Mouse (Mus musculus) frontal cortex, postnatal 36 days (tissue): ENCODE results near the gene Eif1.
"Not testable (repeated sequence)": the region's sequence is repeated elsewhere in the genome, so short reads cannot be mapped to it uniquely, and the experiment has no call there.

Experiments used
- DNase-seq, 2 experiments: peaks; one replicate each; pipeline ENCODE4 v3.0.0; 2022; ENCODE audit warnings: low spot score in 2 of 2

The Eif1 gene

DNA sequence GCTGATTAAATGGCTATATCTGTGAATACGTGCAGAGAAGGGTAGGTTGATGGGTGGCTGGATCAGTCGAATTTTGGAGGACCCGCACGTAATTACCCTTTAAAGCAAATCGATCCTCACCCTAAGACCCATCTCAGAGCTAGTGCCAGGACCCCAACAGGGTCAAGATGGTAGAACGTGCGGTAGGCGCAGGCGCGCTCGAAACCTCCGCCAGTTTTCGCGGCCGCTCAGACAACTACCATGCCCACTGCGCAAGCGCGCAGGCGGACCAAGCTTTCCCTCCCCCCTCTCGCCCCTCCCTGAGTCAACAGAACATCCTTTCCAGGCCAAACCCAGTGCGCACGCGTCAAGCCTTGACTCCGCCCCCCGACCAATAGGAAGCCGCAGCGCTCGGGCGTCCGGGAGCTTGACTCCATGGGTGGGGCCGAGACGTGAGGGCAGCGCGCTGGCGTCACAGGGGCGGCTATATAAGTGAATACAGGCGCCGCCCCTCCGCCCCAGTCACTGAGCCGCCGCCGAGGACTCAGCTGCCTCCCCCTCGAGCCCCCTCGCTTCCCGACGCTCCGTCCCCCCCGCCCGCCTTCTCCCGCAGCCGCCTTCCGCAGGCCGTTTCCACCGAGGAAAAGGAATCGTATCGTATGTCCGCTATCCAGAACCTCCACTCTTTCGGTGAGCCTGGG lies at the start of gene Eif1:
Gene Eif1 (plus strand): TSS at position 394 of the 680 bp plus-strand sequence.
- DNase-seq = peak; percentile 99 to 100

DNA sequence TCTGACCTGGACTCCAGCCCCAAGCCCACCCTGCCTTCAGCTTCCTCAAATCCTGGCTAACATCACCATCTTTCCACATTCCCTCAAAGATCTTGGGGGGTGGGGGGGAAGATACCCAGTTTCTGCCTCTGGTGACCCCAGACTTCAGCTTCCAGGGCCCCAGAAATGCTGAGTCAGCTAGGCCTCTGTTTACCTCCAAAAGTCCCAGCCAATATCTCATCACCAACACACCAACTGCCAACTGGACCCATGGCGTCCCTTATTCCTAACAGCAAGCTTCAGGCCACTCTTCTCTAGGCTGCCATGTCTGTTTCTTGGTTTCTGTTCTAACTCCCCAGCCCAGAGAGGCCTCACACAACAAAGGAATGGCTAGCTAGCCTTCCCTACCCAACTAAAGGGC lies 47.8 kb upstream of the Eif1 start:
- DNase-seq = no peak

DNA sequence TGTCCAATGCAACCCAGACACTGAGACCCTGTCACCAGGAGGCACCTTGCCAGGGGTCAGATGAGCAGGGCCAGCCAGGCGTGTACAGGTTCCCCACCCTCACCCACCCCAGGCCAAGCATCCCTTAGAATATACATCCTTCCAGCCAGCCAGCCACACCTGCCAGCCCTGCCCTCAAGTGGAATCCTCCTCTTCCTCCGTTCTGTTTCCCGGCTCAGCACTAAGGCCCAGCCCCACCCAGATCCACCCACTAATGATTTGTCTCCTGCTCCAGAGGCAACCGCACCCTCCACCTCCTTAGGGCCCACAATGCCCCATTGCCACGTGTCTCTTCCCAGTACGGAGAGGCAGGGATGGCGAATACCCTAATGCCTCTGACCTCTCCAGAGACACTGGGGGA lies 45.0 kb upstream of the Eif1 start:
- no peak for DNase-seq

DNA sequence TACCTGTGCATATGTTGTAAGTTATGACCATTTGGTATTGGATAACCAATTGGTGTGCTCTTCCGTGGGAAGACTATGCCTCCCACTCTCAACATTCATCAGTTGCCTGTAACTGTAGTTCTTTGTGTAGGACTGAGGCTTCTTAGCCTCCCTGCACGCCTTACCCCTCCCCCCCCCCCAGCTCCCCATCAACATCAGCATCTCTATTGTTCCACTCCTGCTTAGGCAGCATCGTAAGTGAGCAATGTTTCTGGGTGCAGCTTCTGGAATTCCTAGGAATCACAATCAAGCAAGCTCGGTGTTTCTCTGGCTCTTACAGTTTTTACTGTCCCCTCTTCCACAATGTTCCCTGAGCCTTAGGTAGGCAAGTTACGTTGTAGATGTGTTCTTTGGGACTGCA lies 44.2 kb upstream of the Eif1 start:
- no peak for DNase-seq

DNA sequence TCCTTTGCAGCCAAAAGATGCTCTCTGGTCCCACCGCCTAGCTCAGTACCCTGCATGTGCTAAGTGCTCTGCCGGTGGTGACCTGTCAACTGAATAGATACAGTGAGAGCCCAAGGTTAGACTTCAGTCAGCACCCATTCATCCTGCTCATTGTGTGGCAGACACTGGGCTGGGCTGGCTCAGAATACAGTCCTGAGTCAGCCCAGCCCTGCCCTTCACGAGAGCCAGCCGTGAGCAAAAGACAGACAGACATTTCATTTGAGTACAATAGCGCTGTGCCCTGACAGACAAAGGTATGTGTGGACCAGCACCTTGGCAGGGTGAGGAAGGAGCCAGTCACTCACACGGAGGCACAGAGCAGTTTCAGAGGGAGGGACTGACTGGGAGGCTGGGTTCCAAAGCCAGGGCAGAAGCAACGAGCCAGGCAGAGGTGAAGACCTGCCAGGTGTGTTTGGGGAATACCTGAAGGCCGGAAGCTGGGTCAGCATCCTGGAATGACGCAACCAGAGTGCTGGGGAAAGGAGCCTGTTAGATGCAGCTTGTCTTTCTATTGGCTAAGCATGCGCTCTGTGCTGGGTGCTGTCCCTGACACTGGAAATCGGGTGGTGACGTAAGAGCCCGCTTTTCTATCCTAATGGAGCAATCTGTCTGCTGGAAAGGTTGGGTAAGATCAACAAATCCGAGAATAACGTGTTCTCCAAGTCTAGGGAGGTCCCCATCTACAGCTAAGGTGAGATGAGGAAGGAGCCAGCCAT lies 41.8 kb upstream of the Eif1 start:
- no peak for DNase-seq

DNA sequence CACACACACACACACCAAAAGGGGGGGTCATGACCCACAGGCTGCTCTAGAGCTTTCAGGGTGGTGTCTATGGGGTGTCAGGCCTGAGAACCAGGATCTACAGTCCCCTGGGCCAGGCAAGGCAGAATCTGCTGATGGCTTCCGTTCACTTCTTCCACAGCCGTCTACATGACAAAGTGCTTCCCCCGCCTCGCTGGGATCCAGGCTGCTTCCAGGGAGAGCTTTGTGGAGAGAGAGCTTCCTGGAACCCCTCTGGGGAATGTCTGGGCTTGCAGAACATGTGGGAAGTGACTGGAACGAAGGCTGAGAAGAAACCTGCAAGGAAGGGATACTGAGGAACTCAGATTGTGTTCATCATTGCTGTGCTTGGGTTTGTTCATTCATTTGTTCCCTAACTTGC lies 40.9 kb upstream of the Eif1 start:
- no peak for DNase-seq

DNA sequence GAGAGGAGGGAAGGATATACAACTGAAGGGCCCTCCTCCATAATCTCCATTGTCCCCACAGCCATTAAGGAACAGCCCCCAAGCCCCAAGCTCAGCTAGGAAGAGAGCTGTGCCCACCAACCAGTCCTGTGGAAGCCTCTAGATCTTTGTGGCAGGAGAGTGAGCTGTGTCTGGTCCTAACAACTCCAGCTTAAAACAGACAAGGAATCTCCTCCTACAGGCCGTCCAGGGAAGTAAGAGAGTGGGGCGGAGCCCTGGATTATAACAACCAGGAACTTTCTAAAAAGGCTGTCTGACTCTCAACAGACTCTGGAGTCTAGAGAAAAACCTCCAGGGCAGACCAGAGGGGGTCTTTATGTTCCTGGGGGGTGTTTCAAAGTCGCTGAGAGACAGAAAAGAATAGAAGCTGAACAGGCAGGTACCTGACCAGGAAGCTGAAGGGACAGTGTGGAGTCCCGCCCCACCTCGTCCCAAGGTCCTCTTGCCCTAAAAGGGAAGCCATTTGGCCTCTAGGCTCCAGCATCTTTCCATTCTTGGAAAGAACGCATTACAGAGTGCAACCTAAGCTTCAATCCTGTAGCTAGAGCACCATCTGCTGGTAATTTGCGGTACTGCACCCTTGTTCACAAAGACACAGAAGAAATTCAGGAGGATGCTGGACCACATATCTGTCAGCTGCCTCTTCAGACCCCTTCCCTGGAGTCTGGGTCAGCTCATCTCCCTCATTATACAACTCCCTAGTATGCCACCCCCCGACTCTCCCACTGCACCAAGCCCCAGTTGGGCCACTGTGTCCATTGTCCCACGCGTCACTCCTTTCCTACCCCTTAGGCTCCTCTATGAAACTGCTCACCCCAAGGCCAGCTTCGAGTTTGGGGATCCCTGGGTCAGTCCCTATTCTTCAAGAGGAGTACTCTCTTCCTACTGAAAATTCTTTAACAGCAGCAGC lies 37.8 kb upstream of the Eif1 start:
- peak; percentile 85 to 94 for DNase-seq

DNA sequence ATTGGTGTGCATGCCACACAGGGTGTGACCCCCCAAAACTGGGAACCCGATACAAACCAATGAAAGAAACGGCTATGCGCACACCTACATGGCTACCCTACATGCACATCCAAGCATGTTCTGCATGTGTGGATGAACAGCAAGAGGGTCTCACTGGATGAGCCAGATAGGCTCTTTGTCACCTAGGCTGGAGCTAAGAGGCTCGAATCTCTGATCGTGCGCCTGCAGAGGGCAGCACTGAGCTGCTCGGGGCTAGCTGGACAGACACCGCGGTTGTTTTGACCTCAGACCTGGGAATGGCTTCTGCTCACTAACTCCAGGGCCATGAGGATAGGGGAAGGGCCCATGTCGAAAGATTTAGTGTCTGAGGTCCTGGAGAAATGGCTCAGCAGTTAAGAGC lies 37.1 kb upstream of the Eif1 start:
- peak; percentile 54 to 64 for DNase-seq

DNA sequence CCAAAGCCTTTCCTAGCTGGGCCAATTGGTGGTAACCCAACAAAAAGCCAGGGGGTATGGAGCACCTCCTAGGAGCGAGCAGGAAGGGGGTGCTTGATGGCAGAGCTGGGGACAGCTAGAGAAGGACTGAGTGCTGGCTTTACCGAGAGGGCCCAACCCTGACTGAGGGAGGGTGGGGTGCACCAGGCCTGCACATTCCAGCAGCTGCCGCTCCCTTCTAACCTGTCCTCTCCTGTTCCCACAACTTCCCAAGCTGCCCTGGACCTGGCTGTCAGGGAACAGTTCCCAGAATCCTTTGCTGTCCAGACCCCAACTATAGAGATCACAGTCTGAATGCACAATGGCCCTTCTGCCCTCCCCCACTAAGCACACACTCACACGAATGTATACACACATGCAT lies 34.7 kb upstream of the Eif1 start:
- DNase-seq = no peak

DNA sequence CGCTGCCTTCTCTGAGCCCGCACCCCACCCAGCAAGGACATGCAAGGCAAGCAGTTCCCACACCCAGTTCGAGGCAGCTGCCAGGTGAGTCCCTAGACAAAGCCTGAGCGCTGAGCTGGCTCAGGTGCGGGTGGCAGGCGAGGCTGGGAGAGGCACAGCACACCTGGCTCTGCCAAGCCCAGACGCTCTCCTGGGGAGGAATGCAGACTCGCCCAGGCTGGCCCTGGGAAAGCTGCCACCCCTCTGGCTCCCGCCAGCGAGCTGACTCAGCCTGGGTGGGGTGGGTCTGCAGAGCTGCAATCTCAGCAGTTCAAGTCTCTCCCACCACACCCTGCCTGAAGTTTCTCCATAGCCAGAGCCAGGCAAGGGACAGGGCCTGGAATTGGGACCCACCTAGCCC lies 32.7 kb upstream of the Eif1 start:
- DNase-seq = no peak

DNA sequence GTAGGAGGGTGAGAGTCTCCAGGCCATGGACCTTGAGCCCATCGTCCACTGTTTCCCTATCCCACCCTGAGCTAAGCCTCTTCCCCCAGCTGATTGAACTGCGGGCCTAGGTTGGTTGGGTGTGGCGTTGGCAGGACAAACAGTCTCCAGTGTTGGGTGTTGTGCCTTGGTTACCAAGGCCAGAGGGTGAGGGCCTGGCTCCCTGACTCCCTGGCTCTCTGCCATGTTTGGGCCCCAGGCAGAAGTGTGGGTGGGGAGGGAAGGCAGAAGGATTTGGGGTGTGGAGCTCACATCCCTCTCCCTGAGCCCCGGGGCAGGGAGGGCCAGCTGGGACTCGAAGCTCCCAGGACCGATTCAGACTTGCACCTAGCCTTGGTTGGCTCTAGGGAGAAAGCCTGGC lies 30.7 kb upstream of the Eif1 start:
- DNase-seq = no peak

DNA sequence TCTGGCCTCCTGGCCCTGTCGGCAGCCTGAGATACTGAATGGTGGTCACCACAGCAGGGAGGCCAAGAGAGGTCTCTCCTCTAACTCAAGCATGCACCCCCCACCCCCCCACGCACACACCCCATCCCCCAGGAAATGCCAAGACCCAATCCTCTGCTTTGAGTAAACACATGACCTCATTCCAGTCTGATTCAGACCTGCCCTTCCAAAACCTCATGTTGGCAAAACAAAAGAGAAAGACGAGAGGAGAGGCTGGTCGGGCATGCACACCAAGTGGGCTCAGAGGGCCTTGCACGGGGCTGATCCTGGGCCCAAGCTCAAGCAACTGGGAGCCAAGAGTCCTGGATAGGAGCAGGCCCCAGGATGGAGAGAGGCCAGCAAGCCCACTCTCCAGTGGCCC lies 29.4 kb upstream of the Eif1 start:
- no peak for DNase-seq

DNA sequence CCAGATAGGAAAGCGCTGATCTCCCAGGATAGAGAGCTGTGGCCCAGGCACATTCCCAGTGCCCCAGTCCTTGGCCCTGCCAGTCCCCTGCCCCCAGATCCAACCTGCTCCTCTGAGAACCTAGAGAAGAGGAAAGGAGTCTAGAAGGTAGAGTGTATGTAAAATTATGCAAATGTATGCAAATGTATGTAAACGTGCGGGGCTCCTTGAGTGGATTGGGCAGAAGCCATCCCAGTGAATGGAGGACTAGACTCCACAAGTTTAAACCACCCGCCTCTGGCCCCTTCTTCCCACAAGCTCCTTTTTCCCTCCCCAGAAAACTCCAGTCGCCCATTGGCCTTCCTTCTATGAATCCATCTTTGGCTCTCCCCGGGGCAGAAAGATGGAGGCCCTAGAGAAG lies 26.8 kb upstream of the Eif1 start:
- no peak for DNase-seq

DNA sequence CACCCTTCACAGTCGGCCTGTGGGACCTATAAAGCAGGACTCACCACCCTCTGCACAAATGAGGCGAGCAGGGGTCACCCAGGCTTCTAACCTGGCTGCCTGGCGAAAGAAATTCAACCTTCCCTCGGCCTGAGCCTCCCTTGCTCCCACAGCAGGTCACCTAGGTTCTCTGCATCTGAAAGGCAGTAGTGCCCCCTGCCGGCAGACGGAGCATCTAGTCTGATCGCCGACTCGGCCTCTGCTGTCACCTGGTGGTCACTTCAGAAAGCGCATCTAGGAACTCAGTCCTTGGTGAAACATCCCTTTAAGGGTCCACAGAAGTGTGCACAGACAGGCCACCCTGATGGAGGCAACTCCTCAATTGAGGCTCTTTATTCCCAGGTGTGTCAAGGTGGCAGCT lies 24.4 kb upstream of the Eif1 start:
- peak; percentile 78 for DNase-seq

DNA sequence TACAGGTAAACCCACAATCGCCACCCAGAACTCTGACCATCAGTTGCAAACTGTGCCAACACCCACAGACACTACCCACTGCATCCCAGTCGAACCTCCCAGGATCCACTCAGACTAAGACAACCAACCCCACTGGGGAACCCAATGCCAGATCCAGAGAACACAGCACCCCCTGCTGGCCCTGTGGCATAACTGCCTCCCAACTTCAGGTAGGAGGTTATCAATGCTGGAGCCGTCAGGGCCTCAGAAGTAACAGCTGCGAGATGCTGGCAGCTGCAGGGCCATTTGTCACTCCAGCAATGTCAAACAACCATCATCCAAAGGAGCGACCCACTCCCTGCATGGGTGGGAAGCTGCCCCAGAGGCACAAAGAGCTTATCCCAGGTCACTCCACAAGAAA lies 21.9 kb upstream of the Eif1 start:
- no peak for DNase-seq

DNA sequence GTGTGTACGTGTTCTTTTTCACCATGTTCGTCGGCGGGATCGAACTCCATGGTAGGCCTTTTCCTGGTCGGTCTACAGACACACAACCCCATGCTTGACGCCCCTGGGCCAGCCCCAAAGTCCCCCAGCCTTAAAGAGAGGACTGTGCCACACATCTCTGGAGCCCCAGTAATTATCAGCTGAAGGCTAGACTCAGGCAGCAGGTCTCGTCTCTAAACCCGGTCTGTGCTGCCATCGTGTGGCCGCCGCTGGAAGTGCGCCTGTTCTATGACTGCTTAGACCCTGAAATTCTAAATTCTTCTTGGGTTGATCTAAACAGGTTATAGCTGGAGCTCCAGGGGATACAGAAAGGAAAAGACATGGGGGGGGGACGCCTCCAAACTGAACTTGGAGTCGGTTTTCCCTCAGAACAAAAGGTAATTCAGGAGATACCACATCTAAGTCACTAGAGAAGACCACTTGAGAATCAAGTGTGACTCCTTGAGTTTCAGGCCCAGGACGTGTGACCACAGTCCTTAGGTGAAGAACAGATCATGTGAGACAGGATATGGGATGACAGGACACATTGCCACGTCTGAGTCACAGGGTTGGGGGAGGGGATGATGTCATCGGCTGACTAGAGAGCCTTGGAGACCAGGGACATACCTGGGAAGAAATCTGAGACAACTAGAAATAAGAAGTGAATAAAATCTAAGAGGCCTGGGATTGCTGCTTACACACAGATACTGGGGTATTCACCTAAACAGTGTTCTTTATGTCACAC lies 21.2 kb upstream of the Eif1 start:
- peak; percentile 82 to 87 for DNase-seq

DNA sequence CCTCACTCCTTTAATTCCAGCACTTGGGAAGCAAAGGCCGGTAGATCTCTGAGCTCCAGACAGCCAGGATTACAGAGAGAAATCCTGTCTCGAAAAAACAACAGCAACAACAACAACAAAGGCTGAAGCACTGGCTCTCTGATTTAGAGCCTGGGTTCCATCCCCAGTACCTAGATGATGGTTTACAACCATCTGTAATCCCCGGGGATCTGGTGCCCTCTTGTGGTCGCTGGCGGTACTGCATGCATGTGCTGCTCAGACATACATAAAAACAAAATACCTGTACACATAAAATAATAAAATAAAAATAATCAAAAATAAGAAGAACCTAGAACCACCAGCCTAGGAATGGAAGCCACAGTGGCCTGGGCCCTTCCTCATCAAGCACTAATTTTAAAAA lies 19.4 kb upstream of the Eif1 start:
- peak; percentile 53 to 62 for DNase-seq

DNA sequence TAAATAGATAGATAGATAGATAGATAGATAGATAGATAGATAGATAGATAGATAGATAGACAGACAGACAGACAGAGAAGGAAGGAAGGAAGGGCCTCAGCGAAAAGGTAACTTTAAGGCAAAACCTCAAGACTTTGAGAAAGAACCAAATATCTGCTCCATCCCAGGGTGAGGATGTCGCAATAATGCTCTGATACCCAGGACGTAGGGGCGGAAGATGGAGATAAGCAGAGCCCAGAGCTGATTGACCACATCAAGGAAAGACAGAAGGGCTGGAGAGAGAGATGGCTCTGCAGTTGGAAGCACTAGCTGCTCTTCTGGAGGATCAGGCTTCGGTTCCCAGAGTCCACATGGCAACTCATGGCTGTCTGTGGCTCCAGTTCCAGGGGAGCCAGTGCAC lies 18.4 kb upstream of the Eif1 start:
- no peak for DNase-seq

DNA sequence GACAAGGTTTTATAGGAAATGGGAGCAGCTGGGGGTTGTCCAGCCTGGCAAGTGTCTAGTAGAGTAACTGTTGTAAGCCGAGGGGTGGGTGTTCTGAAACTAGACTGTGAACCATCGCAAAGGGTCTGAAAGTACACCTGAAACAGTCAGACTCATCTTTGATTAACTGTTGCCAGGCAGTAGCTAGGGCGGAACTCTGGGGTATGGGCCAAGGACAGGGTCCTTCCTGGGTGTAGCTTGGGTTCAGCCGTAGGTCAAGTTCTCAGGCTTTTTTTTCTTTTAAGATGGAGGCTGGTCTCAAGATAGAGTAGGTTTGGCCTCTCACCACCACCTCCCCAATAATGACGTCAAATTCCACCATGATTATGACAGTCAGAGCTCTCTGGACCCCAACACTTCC lies 11.8 kb upstream of the Eif1 start:
- no peak for DNase-seq

DNA sequence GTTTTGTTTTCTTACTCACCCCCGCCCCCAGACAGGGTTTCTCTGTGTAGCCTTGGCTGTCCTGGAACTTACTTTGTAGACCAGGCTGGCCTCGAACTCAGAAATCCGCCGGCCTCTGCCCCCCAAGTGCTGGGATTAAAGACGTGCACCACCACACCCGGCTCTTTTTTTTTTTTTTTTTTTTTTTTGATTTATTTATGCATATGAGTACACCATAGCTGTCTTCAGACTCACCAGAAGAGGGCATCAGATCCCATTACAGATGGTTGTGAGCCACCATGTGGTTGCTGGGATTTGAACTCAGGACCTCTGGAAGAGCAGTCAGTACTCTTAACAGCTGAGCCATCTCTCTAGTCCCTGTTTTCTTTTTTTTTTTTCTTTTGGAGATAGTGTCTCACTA lies 11.0 kb upstream of the Eif1 start:
- DNase-seq = not testable (repeated sequence)

DNA sequence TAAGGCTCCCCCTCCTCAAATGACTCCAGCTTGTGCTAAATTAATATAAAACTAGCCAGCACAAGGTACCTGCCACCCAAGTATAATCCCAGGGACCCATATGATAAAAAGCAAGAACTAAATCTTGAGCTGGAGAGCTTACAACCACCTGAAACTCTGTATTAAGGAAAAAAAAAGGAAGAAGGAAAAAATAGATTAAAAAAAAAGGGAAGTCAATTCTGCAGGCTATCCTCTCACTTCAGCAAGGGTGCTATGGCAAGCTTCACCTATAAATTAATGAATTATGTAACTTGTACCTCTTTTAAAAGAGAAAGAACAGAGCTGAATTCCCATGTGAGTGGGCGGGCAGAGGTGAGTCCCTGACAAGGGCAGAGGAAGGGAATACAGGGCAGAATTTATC lies 8.0 kb upstream of the Eif1 start:
- DNase-seq = no peak
